Mouse (Mus musculus) midbrain, embryonic 12.5 days (tissue): ENCODE measurements around the gene Sipa1l3. TPM values are rescaled to one million over a fixed set of nuclear protein-coding genes. Genes with fewer than 3 reads are reported as not detected.
A peak's percentile ranks its signal among the peaks of the same experiment; 100 is the strongest.

Experiments
- ATAC-seq: fragments of 200-750 bp; cut with Nextera tagmentation; 2 replicates; pipeline ENCODE4 v1.8.0; 2017; ENCODE audit warnings: low read depth, moderate TSS enrichment, moderate library complexity; ENCODE audit not compliant: low FRiP score
- H3K27ac ChIP-seq: fragments of 300-500 bp; sonication (generic); replicated peaks from 2 replicates; pipeline ENCODE4 v1.5.1; 2016; ENCODE audit warnings: mild to moderate bottlenecking
- H3K27me3 ChIP-seq: fragments of 300-500 bp; sonication (generic); 2 replicates; pipeline ENCODE4 v1.6.1; 2016; ENCODE audit warnings: mild to moderate bottlenecking
- H3K36me3 ChIP-seq: fragments of 300-500 bp; sonication (generic); 2 replicates; pipeline ENCODE4 v1.6.1; 2016
- H3K4me1 ChIP-seq: fragments of 300-500 bp; sonication (generic); 2 replicates; pipeline ENCODE4 v1.6.1; 2016
- H3K4me2 ChIP-seq: fragments of 300-500 bp; sonication (generic); replicated peaks from 2 replicates; pipeline ENCODE4 v1.6.1; 2016; ENCODE audit warnings: mild to moderate bottlenecking, moderate library complexity
- H3K4me3 ChIP-seq: fragments of 300-500 bp; sonication (generic); 2 replicates; pipeline ENCODE4 v1.5.1; 2016; ENCODE audit warnings: mild to moderate bottlenecking
- H3K9ac ChIP-seq: fragments of 300-500 bp; sonication (generic); replicated peaks from 2 replicates; pipeline ENCODE4 v1.6.1; 2016; ENCODE audit warnings: mild to moderate bottlenecking, moderate library complexity
- H3K9me3 ChIP-seq: fragments of 300-500 bp; sonication (generic); 2 replicates; pipeline ENCODE4 v1.6.1; 2016; ENCODE audit warnings: mild to moderate bottlenecking
- WGBS: fragments of 180-500 bp; shearing (Covaris S2); methylation state at CpG from one replicate; pipeline ENCODE4 v1.1.7; 2016; 5-methylcytosine and 5-hydroxymethylcytosine counted together
- polyA plus RNA-seq: library from polyadenylated mRNA; unstranded; fragments of >200 nt; fragmentation: Nextera tagmentation; extraction: Ambion mirVana; gene quantifications from 2 replicates; pipeline ENCODE4 v1.2.1, GENCODE M21; 2016

Gene Sipa1l3
- polyA plus RNA-seq, 1 experiment from 2014 or later, result 14.6 TPM

GRCm38 (mm10) chr7:29523700-29524099, 5.3 kb upstream of the Sipa1l3 start:
- Histone ChIP-seq H3K9me3 (no peaks in the 10 kb centered on the region), H3K4me3 (no peak overlapping the region), H3K27me3 (peaks cover 12% of the 10 kb centered on the region; the same call in 1 of the 2 replicates), H3K9ac (no peak overlapping the region), H3K36me3 (no peaks in the 10 kb centered on the region), H3K4me1 (no peaks in the 10 kb centered on the region), H3K27ac (no peak overlapping the region), H3K4me2 (no peak overlapping the region)
- 2% methylated on average over 5 of the region's 5 CpGs for WGBS
- ATAC-seq, result no peak

- no peak overlapping the region for H3K4me2 ChIP-seq
- H3K4me3 ChIP-seq, result no peak overlapping the region
- peaks cover 18% of the 10 kb centered on the region; the same call in 1 of the 2 replicates for H3K27me3 ChIP-seq
- WGBS, result 58% methylated on average over 5 of the region's 5 CpGs
- H3K9me3 ChIP-seq, result no peaks in the 10 kb centered on the region
- no peak for ATAC-seq
- no peaks in the 10 kb centered on the region for H3K36me3 ChIP-seq
- H3K4me1 ChIP-seq, result peaks cover 8% of the 10 kb centered on the region
- no peak overlapping the region for H3K9ac ChIP-seq
- H3K27ac ChIP-seq, result no peak overlapping the region
These were observed 3.6 kb upstream of the Sipa1l3 start for GRCm38 (mm10) chr7:29521841-29522575.

GRCm38 (mm10) chr7:29521365-29521764, 2.9 kb upstream of the Sipa1l3 start:
- WGBS, result 79% methylated on average over 5 of the region's 5 CpGs
- Histone ChIP-seq H3K27me3 (peaks cover 24% of the 10 kb centered on the region; the same call in 1 of the 2 replicates), H3K9me3 (no peaks in the 10 kb centered on the region), H3K4me3 (no peak overlapping the region), H3K27ac (no peak overlapping the region), H3K9ac (no peak overlapping the region), H3K4me1 (peaks cover 15% of the 10 kb centered on the region), H3K36me3 (no peaks in the 10 kb centered on the region), H3K4me2 (no peak overlapping the region)
- ATAC-seq, result no peak

GRCm38 (mm10) chr7:29520794-29521193, 2.4 kb upstream of the Sipa1l3 start:
- no peaks in the 10 kb centered on the region for H3K36me3 ChIP-seq
- peaks cover 26% of the 10 kb centered on the region; the same call in 1 of the 2 replicates for H3K27me3 ChIP-seq
- no peak overlapping the region for H3K9ac ChIP-seq
- no peak overlapping the region for H3K27ac ChIP-seq
- no peak overlapping the region for H3K4me3 ChIP-seq
- H3K4me2 ChIP-seq, result no peak overlapping the region
- no peak for ATAC-seq
- WGBS, result 62% methylated on average over 2 of the region's 2 CpGs
- no peaks in the 10 kb centered on the region for H3K9me3 ChIP-seq
- H3K4me1 ChIP-seq, result peaks cover 17% of the 10 kb centered on the region

GRCm38 (mm10) chr7:29519211-29519550, 740 bp upstream of the Sipa1l3 start:
- Histone ChIP-seq H3K27ac (peak overlapping the region; percentile 80; the same call in 1 of the 2 replicates), H3K4me1 (peaks cover 20% of the 10 kb centered on the region)

GRCm38 (mm10) chr7:29518054-29518420, 404 bp downstream of the Sipa1l3 start:
- Histone ChIP-seq H3K27me3 (peaks cover 31% of the 10 kb centered on the region), H3K4me3 (peak overlapping the region; percentile 79), H3K4me2 (peak overlapping the region; percentile 69), H3K9ac (peak overlapping the region; percentile 76), H3K36me3 (no peaks in the 10 kb centered on the region), H3K27ac (peak overlapping the region; percentile 39; the same call in 1 of the 2 replicates), H3K9me3 (no peaks in the 10 kb centered on the region), H3K4me1 (peaks cover 20% of the 10 kb centered on the region)
- no peak for ATAC-seq
- WGBS, result under 1% methylated on average over 28 of the region's 28 CpGs

More at GRCm38 (mm10) chr7:29519211-29519550, 740 bp upstream of the Sipa1l3 start:
- peak overlapping the region; percentile 89 for H3K4me2 ChIP-seq
- peaks cover 26% of the 10 kb centered on the region; the same call in 1 of the 2 replicates for H3K27me3 ChIP-seq
- H3K36me3 ChIP-seq, result no peaks in the 10 kb centered on the region
- no peaks in the 10 kb centered on the region for H3K9me3 ChIP-seq
- H3K9ac ChIP-seq, result peak overlapping the region; percentile 71
- WGBS, result under 1% methylated on average over 19 of the region's 19 CpGs
- ATAC-seq, result peak; percentile 13; the same call in 1 of the 2 replicates
- peak overlapping the region; percentile 79 for H3K4me3 ChIP-seq

GRCm38 (mm10) chr7:29517178-29517577, 1.3 kb downstream of the Sipa1l3 start:
- Histone ChIP-seq H3K4me1 (peaks cover 22% of the 10 kb centered on the region), H3K27me3 (peaks cover 26% of the 10 kb centered on the region), H3K4me2 (peak overlapping the region; percentile 69), H3K27ac (no peak overlapping the region), H3K9me3 (no peaks in the 10 kb centered on the region), H3K36me3 (no peaks in the 10 kb centered on the region), H3K9ac (peak overlapping the region; percentile 76; the same call in 1 of the 2 replicates), H3K4me3 (peak overlapping the region; percentile 79)
- WGBS, result 76% methylated on average over 5 of the region's 5 CpGs
- ATAC-seq, result no peak

- Histone ChIP-seq H3K36me3 (no peaks in the 10 kb centered on the region), H3K4me2 (no peak overlapping the region), H3K9ac (no peak overlapping the region), H3K27ac (no peak overlapping the region), H3K27me3 (peaks cover 26% of the 10 kb centered on the region), H3K9me3 (no peaks in the 10 kb centered on the region), H3K4me1 (peaks cover 34% of the 10 kb centered on the region), H3K4me3 (no peak overlapping the region)
- 91% methylated on average over 3 of the region's 3 CpGs for WGBS
- no peak for ATAC-seq
These were observed 2.8 kb downstream of the Sipa1l3 start for GRCm38 (mm10) chr7:29515652-29516051.

GRCm38 (mm10) chr7:29512729-29513128, 5.7 kb downstream of the Sipa1l3 start:
- Histone ChIP-seq H3K27ac (no peak overlapping the region), H3K9ac (no peak overlapping the region), H3K27me3 (peaks cover 21% of the 10 kb centered on the region), H3K9me3 (no peaks in the 10 kb centered on the region), H3K4me2 (no peak overlapping the region), H3K4me1 (peaks cover 34% of the 10 kb centered on the region), H3K4me3 (no peak overlapping the region), H3K36me3 (no peaks in the 10 kb centered on the region)
- no peak for ATAC-seq
- 66% methylated on average over 4 of the region's 4 CpGs for WGBS

- Histone ChIP-seq H3K4me1 (peaks cover 26% of the 10 kb centered on the region), H3K4me3 (no peak overlapping the region), H3K27ac (no peak overlapping the region), H3K36me3 (no peaks in the 10 kb centered on the region), H3K4me2 (no peak overlapping the region), H3K9me3 (no peaks in the 10 kb centered on the region), H3K27me3 (peaks cover 13% of the 10 kb centered on the region), H3K9ac (no peak overlapping the region)
- no peak for ATAC-seq
- 57% methylated on average over 9 of the region's 9 CpGs for WGBS
These were observed 6.7 kb downstream of the Sipa1l3 start for GRCm38 (mm10) chr7:29511598-29512275.

GRCm38 (mm10) chr7:29508522-29508921, 9.9 kb downstream of the Sipa1l3 start:
- no peak overlapping the region for H3K4me2 ChIP-seq
- no peak overlapping the region for H3K9ac ChIP-seq
- no peaks in the 10 kb centered on the region for H3K36me3 ChIP-seq
- no peak overlapping the region for H3K27ac ChIP-seq
- 86% methylated on average over 7 of the region's 7 CpGs for WGBS
- H3K4me3 ChIP-seq, result no peak overlapping the region
- 0 out of 2 replicates have a peak, but pooled peaks cover 2% of the 10 kb centered on the region for H3K27me3 ChIP-seq
- no peak for ATAC-seq
- peaks cover 36% of the 10 kb centered on the region for H3K4me1 ChIP-seq
- H3K9me3 ChIP-seq, result no peaks in the 10 kb centered on the region
